Mouse (Mus musculus) lung, postnatal 36 days (tissue): Measurements from ENCODE around the gene Sirpa.
A peak's percentile ranks its signal among the peaks of the same experiment; 100 is the strongest.

Experiments used
- DNase-seq: peaks from one replicate; pipeline ENCODE4 v3.0.0; 2022; ENCODE audit warnings: mixed read lengths

Gene Sirpa

GRCm38 (mm10) chr2:129592459-129593140, at the start of gene Sirpa:
Gene Sirpa, plus strand, starts transcription at chr2:129592835.
- DNase-seq = peak; percentile 87

GRCm38 (mm10) chr2:129544448-129544847, 48.2 kb upstream of the Sirpa start:
- no peak for DNase-seq

- no peak for DNase-seq
Observed at GRCm38 (mm10) chr2:129544919-129545318, 47.7 kb upstream of the Sirpa start.

GRCm38 (mm10) chr2:129545596-129545995, 47.0 kb upstream of the Sirpa start:
- DNase-seq = no peak

GRCm38 (mm10) chr2:129546772-129547171, 45.9 kb upstream of the Sirpa start:
- peak; percentile 28 for DNase-seq

GRCm38 (mm10) chr2:129549537-129550135, 43.0 kb upstream of the Sirpa start:
- DNase-seq = peak; percentile 35

- DNase-seq = peak; percentile 35
Observed at GRCm38 (mm10) chr2:129550781-129551180, 41.9 kb upstream of the Sirpa start.

GRCm38 (mm10) chr2:129556081-129556480, 36.6 kb upstream of the Sirpa start:
- DNase-seq = no peak

GRCm38 (mm10) chr2:129558008-129558874, 34.4 kb upstream of the Sirpa start:
- peak; percentile 49 for DNase-seq

- no peak for DNase-seq
Observed at GRCm38 (mm10) chr2:129558875-129559219, 33.8 kb upstream of the Sirpa start.

GRCm38 (mm10) chr2:129561796-129562195, 30.8 kb upstream of the Sirpa start:
- no peak for DNase-seq

GRCm38 (mm10) chr2:129563944-129564709, 28.5 kb upstream of the Sirpa start:
- no peak for DNase-seq

- DNase-seq = no peak
Observed at GRCm38 (mm10) chr2:129569120-129569519, 23.5 kb upstream of the Sirpa start.

GRCm38 (mm10) chr2:129569556-129569955, 23.1 kb upstream of the Sirpa start:
- DNase-seq = no peak

- no peak for DNase-seq
Observed at GRCm38 (mm10) chr2:129573701-129574273, 18.8 kb upstream of the Sirpa start.

GRCm38 (mm10) chr2:129574395-129575046, 18.1 kb upstream of the Sirpa start:
- no peak for DNase-seq

- DNase-seq = no peak
Observed at GRCm38 (mm10) chr2:129575113-129575512, 17.5 kb upstream of the Sirpa start.

- no peak for DNase-seq
Observed at GRCm38 (mm10) chr2:129576611-129577447, 15.8 kb upstream of the Sirpa start.

- DNase-seq = no peak
Observed at GRCm38 (mm10) chr2:129580656-129581055, 12.0 kb upstream of the Sirpa start.

GRCm38 (mm10) chr2:129581826-129582225, 10.8 kb upstream of the Sirpa start:
- DNase-seq = no peak

GRCm38 (mm10) chr2:129582261-129582660, 10.4 kb upstream of the Sirpa start:
- no peak for DNase-seq
